Mouse (Mus musculus) CD4-positive, CD25-positive, alpha-beta regulatory T cell, adult 4 months (primary cell): ENCODE results near the gene Abcb1a. TPM values are rescaled to one million over a fixed set of nuclear protein-coding genes. Genes with fewer than 3 reads are reported as not detected.
"Not testable (repeated sequence)": the region's sequence is repeated elsewhere in the genome, so short reads cannot be mapped to it uniquely, and the experiment has no call there.

Experiments used
- ATAC-seq: one replicate; pipeline ENCODE4 v1.8.0; 2017
- polyA plus RNA-seq, 2 experiments: library from polyadenylated mRNA; unstranded; fragments of 100-300 nt; shearing (Covaris generic); gene quantifications; one replicate each; pipeline ENCODE4 v1.2.1; 2017

Abcb1a gene
- polyA plus RNA-seq, 2 experiments from 2014 or later: 32.0 to 53.2 TPM

DNA sequence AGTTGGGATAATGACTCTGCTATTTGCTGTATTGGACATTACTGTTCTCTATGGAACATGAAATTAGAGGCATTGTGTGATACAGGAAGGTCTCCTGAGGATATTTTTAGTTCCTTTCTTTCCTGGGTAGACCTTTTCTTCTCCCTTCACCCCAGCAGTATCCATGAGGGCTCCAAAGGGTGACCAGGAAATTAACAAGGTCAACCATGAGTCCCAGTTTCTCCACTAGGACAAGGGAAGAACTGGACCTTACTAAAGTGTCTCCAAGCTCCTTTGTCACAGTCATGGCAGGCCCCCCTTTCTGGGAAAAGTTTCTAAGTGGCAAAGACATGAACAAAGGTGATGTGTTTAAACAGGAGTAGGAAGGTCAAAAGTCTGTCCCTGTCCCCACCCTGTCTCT lies 72.8 kb downstream of the Abcb1a start:
- no peak for ATAC-seq

DNA sequence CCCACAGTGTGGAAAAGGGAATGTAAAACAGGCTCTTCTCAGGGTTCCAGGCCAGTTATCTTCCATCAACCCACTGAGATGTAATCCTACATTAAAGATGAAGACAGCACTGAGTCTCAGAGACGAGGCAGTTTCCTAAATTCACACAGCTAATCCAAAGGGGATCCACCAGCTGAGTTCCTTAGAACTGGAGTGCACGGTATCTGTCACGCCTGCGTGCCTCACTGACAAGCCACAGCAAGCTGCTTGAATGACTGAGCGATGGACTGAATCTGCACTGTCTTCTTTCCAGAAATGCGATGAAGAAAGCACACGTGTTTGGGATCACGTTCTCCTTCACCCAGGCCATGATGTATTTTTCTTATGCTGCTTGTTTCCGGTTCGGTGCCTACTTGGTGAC lies 73.4 kb downstream of the Abcb1a start:
- ATAC-seq: not testable (repeated sequence)

DNA sequence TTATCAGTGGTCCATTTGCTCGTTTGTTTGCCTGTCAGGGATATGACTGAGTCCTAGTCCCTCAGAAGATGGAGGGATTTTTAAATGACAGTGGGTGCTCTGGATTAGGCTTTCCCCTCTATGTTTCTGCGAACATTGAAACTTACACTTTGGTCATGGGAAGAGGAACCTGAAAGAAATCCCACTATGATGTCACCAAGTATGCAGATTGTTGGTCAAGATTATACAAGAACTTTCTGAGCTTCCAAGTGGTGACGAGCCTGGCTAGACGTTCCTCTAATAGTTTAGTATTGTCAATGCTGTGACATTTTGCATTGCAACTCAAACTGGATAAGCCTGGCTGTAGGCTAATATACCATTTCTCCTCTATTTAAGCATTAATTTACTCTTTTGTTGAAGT lies 76.5 kb downstream of the Abcb1a start:
- no peak for ATAC-seq

DNA sequence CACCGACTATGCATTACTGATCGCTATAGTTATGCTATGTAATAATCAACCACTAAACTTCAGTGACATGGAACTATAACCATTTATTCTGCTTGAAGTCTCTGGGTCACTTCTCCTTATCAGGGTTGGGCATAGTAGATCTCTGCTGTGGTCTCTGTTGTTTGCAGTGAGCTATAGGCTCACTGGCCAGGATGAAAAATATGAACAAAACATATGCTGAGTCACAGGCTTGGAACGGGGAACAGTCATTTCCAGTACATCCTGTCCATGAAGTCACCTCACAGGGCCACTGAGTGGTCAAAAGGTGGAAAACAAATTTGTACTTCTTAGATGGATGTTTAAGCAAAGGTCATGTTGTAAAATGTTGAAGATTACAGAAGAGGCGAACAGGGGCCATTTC lies 77.2 kb downstream of the Abcb1a start:
- ATAC-seq: no peak

DNA sequence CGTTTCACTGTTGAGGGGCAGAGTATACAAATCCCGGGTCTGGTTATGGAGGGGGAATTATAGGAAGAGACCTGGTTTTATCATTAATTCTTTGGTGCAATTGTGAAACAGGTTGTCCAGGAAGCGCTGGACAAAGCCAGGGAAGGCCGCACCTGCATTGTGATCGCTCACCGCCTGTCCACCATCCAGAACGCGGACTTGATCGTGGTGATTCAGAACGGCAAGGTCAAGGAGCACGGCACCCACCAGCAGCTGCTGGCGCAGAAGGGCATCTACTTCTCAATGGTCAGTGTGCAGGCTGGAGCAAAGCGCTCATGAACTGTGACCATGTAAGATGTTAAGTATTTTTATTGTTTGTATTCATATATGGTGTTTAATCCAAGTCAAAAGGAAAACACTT lies 87.4 kb downstream of the Abcb1a start:
- ATAC-seq: not testable (repeated sequence)

DNA sequence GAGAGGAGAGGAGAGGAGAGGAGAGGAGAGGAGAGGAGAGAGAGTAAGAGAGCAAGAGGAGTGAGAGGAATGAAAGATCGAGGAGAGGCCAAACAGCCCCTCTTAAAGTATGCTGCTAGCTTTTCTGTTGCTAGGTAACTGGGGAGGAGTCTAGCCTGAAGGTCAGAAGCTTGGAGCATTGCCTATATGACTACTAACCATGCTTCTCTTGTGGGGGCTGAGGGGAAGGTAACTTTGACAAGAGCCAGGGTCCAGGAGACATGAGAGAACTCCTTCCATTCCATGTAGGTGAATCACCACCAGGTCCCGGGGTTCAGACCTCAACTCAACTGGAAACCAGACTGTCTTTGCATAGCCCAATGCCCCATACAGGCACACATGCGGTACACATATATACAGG lies 113.0 kb downstream of the Abcb1a start:
- no peak for ATAC-seq

DNA sequence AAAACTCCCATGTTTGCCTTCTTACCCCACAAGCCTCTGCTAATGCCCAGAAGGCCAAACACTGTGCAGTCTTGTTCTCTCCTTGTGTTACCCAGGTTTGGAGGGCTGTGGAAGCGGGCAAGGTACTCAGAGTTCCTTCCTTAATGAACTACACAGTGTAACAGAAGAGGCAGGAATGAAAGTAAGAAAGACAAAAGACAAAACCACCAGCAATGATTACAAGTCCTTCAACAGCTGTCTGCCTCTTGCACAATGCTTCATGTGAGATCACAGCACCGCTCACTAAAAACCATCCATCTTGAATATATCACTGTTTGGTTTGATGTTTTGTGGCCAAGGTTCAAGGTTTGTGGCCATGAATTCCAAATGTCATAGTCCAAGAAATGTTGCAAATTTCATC lies 118.4 kb downstream of the Abcb1a start:
- no peak for ATAC-seq

DNA sequence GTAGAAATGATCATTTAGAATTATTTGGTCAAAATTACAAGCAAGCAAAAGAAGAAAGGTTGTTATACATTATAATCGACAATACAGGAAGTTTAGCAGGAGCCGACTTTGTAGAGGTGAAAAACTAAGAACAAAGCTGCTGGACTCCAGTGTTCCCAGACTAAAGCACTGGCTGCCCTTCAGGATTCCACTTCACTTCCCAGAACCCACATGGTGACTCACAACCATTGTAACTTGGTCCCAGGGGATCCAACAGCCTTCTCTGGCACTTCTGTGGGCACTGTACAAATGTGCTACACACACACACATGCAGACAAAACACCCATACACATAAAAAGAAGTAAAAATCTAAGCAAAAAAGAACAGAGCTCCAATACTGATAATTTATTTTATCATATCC lies 118.9 kb downstream of the Abcb1a start:
- ATAC-seq: no peak

DNA sequence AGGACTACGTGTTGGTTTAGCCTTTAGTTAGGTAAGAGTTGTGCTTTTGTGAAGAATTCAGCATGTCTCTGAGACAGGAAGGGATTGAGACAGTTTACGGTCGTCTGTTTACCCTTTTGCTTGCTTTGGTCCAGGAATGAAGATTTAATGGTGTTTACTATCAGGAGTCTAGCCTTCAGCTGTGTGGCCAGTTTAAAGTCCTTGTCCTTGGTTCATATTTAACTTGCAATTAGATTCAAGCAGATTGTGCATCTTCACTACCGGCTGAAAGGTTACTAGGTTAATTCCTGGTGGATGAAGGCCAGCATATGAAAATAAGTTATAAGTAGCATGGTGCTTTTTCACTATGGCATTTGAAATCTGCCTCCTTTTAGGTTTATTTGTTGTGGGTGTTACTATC lies 132.4 kb downstream of the Abcb1a start:
- ATAC-seq: no peak

Other genes with a start within 250 kb of the Abcb1a start
- gene Dbf4, start 237.4 kb upstream of the Abcb1a start, polyA plus RNA-seq: 1 to 10 TPM; 8.7 to 9.2 TPM
- gene Slc25a40, start 237.2 kb upstream of the Abcb1a start, polyA plus RNA-seq: 10 to 100 TPM; 23.5 to 24.2 TPM
- gene Rundc3b, start 37.1 kb upstream of the Abcb1a start, polyA plus RNA-seq: 1 to 10 TPM; 3.9 to 4.1 TPM
- gene Abcb1b, start 138.1 kb downstream of the Abcb1a start, polyA plus RNA-seq: 10 to 100 TPM in 1 of 2 experiments, 1 to 10 TPM in 1; 10.0 to 12.1 TPM
- under 1 TPM; 0.62 to 0.70 TPM for gene Abcb4, start 233.6 kb downstream of the Abcb1a start, polyA plus RNA-seq